Mouse (Mus musculus) heart, adult 2 months (tissue): ENCODE results near the gene Pde1a.

Source experiments
- CTCF ChIP-seq: fragments of 200-600 bp; IDR thresholded peaks from 2 replicates; pipeline ENCODE4 v1.8.1; 2022; ENCODE audit warnings: antibody characterized with exemption, mild to moderate bottlenecking, moderate library complexity
- EP300 ChIP-seq: fragments of 200-500 bp; IDR thresholded peaks from 2 replicates; pipeline ENCODE4 v1.6.1; 2011; ENCODE audit warnings: low read depth, low read length, control low read depth; ENCODE audit not compliant: insufficient read depth
- POLR2A ChIP-seq: fragments of 200-500 bp; IDR thresholded peaks from 2 replicates; pipeline ENCODE4 v1.6.1; 2011; ENCODE audit warnings: mild to moderate bottlenecking, low read depth, low read length, control low read depth; ENCODE audit not compliant: insufficient read depth

DNA sequence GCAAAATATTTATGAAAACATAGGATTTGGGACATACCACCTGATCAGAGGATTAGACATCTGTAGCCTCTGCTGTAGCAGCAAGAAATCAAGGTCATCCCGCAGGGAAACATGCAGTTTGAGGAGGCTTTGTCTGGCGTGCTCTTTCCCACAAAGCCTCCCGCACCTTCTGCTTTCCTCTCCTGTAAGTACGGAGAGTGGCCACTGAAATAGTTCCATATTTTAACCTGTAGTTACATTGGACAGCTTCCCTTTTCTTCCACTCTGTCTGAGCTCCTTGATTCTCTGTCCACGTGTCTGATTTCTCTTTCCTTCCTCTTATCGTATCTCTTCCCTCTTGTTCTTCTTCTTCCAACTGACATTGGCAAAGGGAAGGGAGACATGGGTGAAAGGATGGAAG, 20.8 kb upstream of the Pde1a start:
- TF ChIP-seq POLR2A (no peak), CTCF (no peak), EP300 (no peak)
